Mouse (Mus musculus): ENCODE measurements around the gene Mylip. TPM values are rescaled to one million over a fixed set of nuclear protein-coding genes. Genes with fewer than 3 reads are reported as not detected.

The Mylip gene
- polyA plus RNA-seq, 1 experiment from 2014 or later: 7.8 TPM

GRCm38 (mm10) chr13:45387231-45387630 lies 2.3 kb upstream of the Mylip start:
- Histone ChIP-seq H3K4me2 (replicated peaks; ENCODE audit: low read depth, low read length) (no peak overlapping the region), H3K9ac (ENCODE audit: low read depth, low read length) (no peak overlapping the region), H3K27ac (ENCODE audit: low read depth, low read length) (no peak overlapping the region), H3K9me3 (ENCODE audit: control insufficient read depth, low read length) (no peaks in the 10 kb centered on the region), H3K36me3 (ENCODE audit: control insufficient read depth, insufficient read depth, low read length) (no peaks in the 10 kb centered on the region), H3K27me3 (ENCODE audit: control insufficient read depth, insufficient read depth, low read length) (no peaks in the 10 kb centered on the region), H3K4me3 (ENCODE audit: low read depth, low read length) (no peak overlapping the region), H3K4me1 (replicated peaks; ENCODE audit: control insufficient read depth, insufficient read depth, low read length) (0 out of 2 replicates have a peak, but pooled peaks cover 2% of the 10 kb centered on the region)
- 95% methylated on average over 4 of the region's 4 CpGs for WGBS
- no peak for ATAC-seq (ENCODE audit: low FRiP score)
- no peak for DNase-seq (ENCODE audit: low spot score)

- Histone ChIP-seq H3K4me3 (ENCODE audit: low read depth, low read length) (no peak overlapping the region), H3K4me1 (replicated peaks; ENCODE audit: control insufficient read depth, insufficient read depth, low read length) (0 out of 2 replicates have a peak, but pooled peaks cover 2% of the 10 kb centered on the region), H3K36me3 (ENCODE audit: control insufficient read depth, insufficient read depth, low read length) (no peaks in the 10 kb centered on the region), H3K9me3 (ENCODE audit: control insufficient read depth, low read length) (no peaks in the 10 kb centered on the region), H3K27ac (ENCODE audit: low read depth, low read length) (no peak overlapping the region), H3K27me3 (ENCODE audit: control insufficient read depth, insufficient read depth, low read length) (no peaks in the 10 kb centered on the region), H3K4me2 (replicated peaks; ENCODE audit: low read depth, low read length) (0 out of 2 replicates have a peak overlapping the region, but pooled peaks have one; percentile 85), H3K9ac (ENCODE audit: low read depth, low read length) (no peak overlapping the region)
- 84% methylated on average over 16 of the region's 16 CpGs for WGBS
- DNase-seq (ENCODE audit: low spot score) (no peak), ATAC-seq (ENCODE audit: low FRiP score) (no peak)
These were observed 1.2 kb upstream of the Mylip start for GRCm38 (mm10) chr13:45388254-45388805.

- DNase-seq (ENCODE audit: low spot score): no peak
- Histone ChIP-seq H3K27me3 (ENCODE audit: control insufficient read depth, insufficient read depth, low read length) (no peaks in the 10 kb centered on the region), H3K27ac (ENCODE audit: low read depth, low read length) (no peak overlapping the region)
These were observed 653 bp upstream of the Mylip start for GRCm38 (mm10) chr13:45388889-45389288.

GRCm38 (mm10) chr13:45390312-45390961 lies 895 bp downstream of the Mylip start:
- no peaks in the 10 kb centered on the region for H3K27me3 ChIP-seq (ENCODE audit: control insufficient read depth, insufficient read depth, low read length)
- DNase-seq (ENCODE audit: low spot score): peak; percentile 39
- 4% methylated on average over 25 of the region's 25 CpGs for WGBS
- H3K36me3 ChIP-seq (ENCODE audit: control insufficient read depth, insufficient read depth, low read length): no peaks in the 10 kb centered on the region
- H3K4me3 ChIP-seq (ENCODE audit: low read depth, low read length): peak overlapping the region; percentile 75
- H3K4me1 ChIP-seq (replicated peaks; ENCODE audit: control insufficient read depth, insufficient read depth, low read length): 0 out of 2 replicates have a peak, but pooled peaks cover 2% of the 10 kb centered on the region
- no peak overlapping the region for H3K27ac ChIP-seq (ENCODE audit: low read depth, low read length)
- peak overlapping the region; percentile 85 for H3K4me2 ChIP-seq (replicated peaks; ENCODE audit: low read depth, low read length)
- no peak for ATAC-seq (ENCODE audit: low FRiP score)
- no peaks in the 10 kb centered on the region for H3K9me3 ChIP-seq (ENCODE audit: control insufficient read depth, low read length)
- H3K9ac ChIP-seq (ENCODE audit: low read depth, low read length): peak overlapping the region; percentile 77

More at GRCm38 (mm10) chr13:45388889-45389288, 653 bp upstream of the Mylip start:
- peak overlapping the region; percentile 75 for H3K4me3 ChIP-seq (ENCODE audit: low read depth, low read length)
- 0 out of 2 replicates have a peak, but pooled peaks cover 2% of the 10 kb centered on the region for H3K4me1 ChIP-seq (replicated peaks; ENCODE audit: control insufficient read depth, insufficient read depth, low read length)
- ATAC-seq (ENCODE audit: low FRiP score): no peak
- H3K4me2 ChIP-seq (replicated peaks; ENCODE audit: low read depth, low read length): peak overlapping the region; percentile 85
- H3K36me3 ChIP-seq (ENCODE audit: control insufficient read depth, insufficient read depth, low read length): no peaks in the 10 kb centered on the region
- H3K9me3 ChIP-seq (ENCODE audit: control insufficient read depth, low read length): no peaks in the 10 kb centered on the region
- H3K9ac ChIP-seq (ENCODE audit: low read depth, low read length): no peak overlapping the region
- WGBS: 38% methylated on average over 4 of the region's 4 CpGs

GRCm38 (mm10) chr13:45390962-45391853 lies 1.7 kb downstream of the Mylip start:
- Histone ChIP-seq H3K9me3 (ENCODE audit: control insufficient read depth, low read length) (no peaks in the 10 kb centered on the region), H3K27ac (ENCODE audit: low read depth, low read length) (no peak overlapping the region), H3K4me3 (ENCODE audit: low read depth, low read length) (peak overlapping the region; percentile 75), H3K27me3 (ENCODE audit: control insufficient read depth, insufficient read depth, low read length) (no peaks in the 10 kb centered on the region), H3K4me1 (replicated peaks; ENCODE audit: control insufficient read depth, insufficient read depth, low read length) (0 out of 2 replicates have a peak, but pooled peaks cover 2% of the 10 kb centered on the region), H3K36me3 (ENCODE audit: control insufficient read depth, insufficient read depth, low read length) (no peaks in the 10 kb centered on the region), H3K4me2 (replicated peaks; ENCODE audit: low read depth, low read length) (peak overlapping the region; percentile 85; the same call in 1 of the 2 replicates), H3K9ac (ENCODE audit: low read depth, low read length) (peak overlapping the region; percentile 0; the same call in 1 of the 2 replicates)
- 46% methylated on average over 19 of the region's 19 CpGs for WGBS
- no peak for ATAC-seq (ENCODE audit: low FRiP score)
- peak; percentile 28 for DNase-seq (ENCODE audit: low spot score)

DNA sequence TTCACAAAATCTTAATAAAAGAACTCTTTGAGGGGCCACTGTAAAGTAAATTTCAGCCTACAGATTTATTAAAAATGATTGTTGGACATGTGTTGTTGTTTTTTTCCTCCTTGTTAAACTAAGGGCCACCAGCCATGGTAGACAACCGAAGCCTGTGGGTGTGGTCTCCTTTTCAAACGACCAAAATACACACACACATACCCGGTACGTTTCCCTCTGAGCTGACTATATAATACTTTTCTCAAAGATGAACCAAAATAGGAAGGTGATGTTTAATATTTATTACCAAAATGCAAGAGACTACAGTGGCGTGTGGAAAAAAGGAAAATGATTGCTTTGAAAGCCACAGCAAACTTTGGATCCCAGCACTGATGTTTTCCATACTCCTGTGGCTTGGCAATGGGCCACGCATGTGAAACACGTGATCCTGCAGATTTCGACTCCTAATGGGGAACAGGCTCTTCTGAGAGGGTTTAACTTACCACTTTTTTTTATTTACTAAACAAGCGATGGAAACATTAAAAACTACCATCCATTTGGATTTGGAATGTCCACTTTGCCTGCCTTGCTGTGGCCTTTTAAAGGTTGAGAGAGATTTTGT lies 2.4 kb downstream of the Mylip start:
- H3K4me1 ChIP-seq (replicated peaks; ENCODE audit: control insufficient read depth, insufficient read depth, low read length): 0 out of 2 replicates have a peak, but pooled peaks cover 2% of the 10 kb centered on the region

GRCm38 (mm10) chr13:45394221-45394768 lies 4.8 kb downstream of the Mylip start:
- H3K9ac ChIP-seq (ENCODE audit: low read depth, low read length): no peak overlapping the region
- no peak for DNase-seq (ENCODE audit: low spot score)
- ATAC-seq (ENCODE audit: low FRiP score): no peak
- no peaks in the 10 kb centered on the region for H3K36me3 ChIP-seq (ENCODE audit: control insufficient read depth, insufficient read depth, low read length)
- H3K9me3 ChIP-seq (ENCODE audit: control insufficient read depth, low read length): no peaks in the 10 kb centered on the region
- H3K4me3 ChIP-seq (ENCODE audit: low read depth, low read length): no peak overlapping the region
- H3K4me2 ChIP-seq (replicated peaks; ENCODE audit: low read depth, low read length): no peak overlapping the region
- 0 out of 2 replicates have a peak, but pooled peaks cover 5% of the 10 kb centered on the region for H3K4me1 ChIP-seq (replicated peaks; ENCODE audit: control insufficient read depth, insufficient read depth, low read length)
- WGBS: 51% methylated on average over 8 of the region's 8 CpGs
- no peaks in the 10 kb centered on the region for H3K27me3 ChIP-seq (ENCODE audit: control insufficient read depth, insufficient read depth, low read length)
- H3K27ac ChIP-seq (ENCODE audit: low read depth, low read length): no peak overlapping the region

More for the DNA sequence above, 2.4 kb downstream of the Mylip start:
- Histone ChIP-seq H3K9me3 (ENCODE audit: control insufficient read depth, low read length) (no peaks in the 10 kb centered on the region), H3K27me3 (ENCODE audit: control insufficient read depth, insufficient read depth, low read length) (no peaks in the 10 kb centered on the region), H3K4me3 (ENCODE audit: low read depth, low read length) (no peak overlapping the region), H3K27ac (ENCODE audit: low read depth, low read length) (no peak overlapping the region), H3K36me3 (ENCODE audit: control insufficient read depth, insufficient read depth, low read length) (no peaks in the 10 kb centered on the region), H3K4me2 (replicated peaks; ENCODE audit: low read depth, low read length) (no peak overlapping the region), H3K9ac (ENCODE audit: low read depth, low read length) (no peak overlapping the region)
- no peak for DNase-seq (ENCODE audit: low spot score)
- ATAC-seq (ENCODE audit: low FRiP score): no peak
- 63% methylated on average over 9 of the region's 9 CpGs for WGBS

DNA sequence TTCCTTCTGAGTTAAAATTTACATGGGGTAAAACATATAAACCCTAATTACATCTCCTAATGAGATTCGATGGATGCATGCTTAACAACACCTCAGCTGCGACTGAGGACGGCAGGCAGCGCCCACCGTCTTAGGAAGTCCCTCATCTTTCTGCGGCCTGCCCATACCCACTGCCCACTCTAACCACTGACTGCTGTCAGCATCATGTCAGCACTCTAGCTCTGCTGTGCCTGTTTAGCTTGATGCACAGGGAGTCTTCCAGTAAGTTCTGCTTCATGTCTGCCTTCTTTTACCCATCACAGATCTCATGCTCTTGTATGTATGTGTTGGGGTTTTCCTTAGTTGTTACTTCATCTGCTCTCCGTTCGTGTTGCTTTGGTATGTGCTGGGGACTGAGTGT lies 7.2 kb downstream of the Mylip start:
- no peaks in the 10 kb centered on the region for H3K9me3 ChIP-seq (ENCODE audit: control insufficient read depth, low read length)
- H3K36me3 ChIP-seq (ENCODE audit: control insufficient read depth, insufficient read depth, low read length): no peaks in the 10 kb centered on the region
- WGBS: 85% methylated on average over 8 of the region's 8 CpGs
- H3K9ac ChIP-seq (ENCODE audit: low read depth, low read length): no peak overlapping the region
- ATAC-seq (ENCODE audit: low FRiP score): no peak
- 0 out of 2 replicates have a peak, but pooled peaks cover 5% of the 10 kb centered on the region for H3K4me1 ChIP-seq (replicated peaks; ENCODE audit: control insufficient read depth, insufficient read depth, low read length)
- H3K4me2 ChIP-seq (replicated peaks; ENCODE audit: low read depth, low read length): no peak overlapping the region
- H3K4me3 ChIP-seq (ENCODE audit: low read depth, low read length): no peak overlapping the region
- no peaks in the 10 kb centered on the region for H3K27me3 ChIP-seq (ENCODE audit: control insufficient read depth, insufficient read depth, low read length)
- no peak for DNase-seq (ENCODE audit: low spot score)
- 0 out of 2 replicates have a peak overlapping the region, but pooled peaks have one; percentile 4 for H3K27ac ChIP-seq (ENCODE audit: low read depth, low read length)
